Mouse (Mus musculus) forebrain, embryonic 11.5 days (tissue): ENCODE measurements around the gene Tatdn3. TPM values are rescaled to one million over a fixed set of nuclear protein-coding genes. Genes with fewer than 3 reads are reported as not detected.
"Not testable (repeated sequence)": the region's sequence is repeated elsewhere in the genome, so short reads cannot be mapped to it uniquely, and the experiment has no call there.

ENCODE experiments used
- ATAC-seq: fragments of 200-750 bp; cut with Nextera tagmentation; replicated peaks from 2 replicates; pipeline ENCODE4 v1.8.0; 2017; ENCODE audit warnings: moderate TSS enrichment; ENCODE audit not compliant: low FRiP score
- DNase-seq: peaks from one replicate; pipeline ENCODE4 v3.0.0-alpha.2; 2017; ENCODE audit warnings: low spot score
- H3K27ac ChIP-seq: fragments of 300-500 bp; sonication (generic); 2 replicates; pipeline ENCODE4 v1.5.1; 2014; ENCODE audit warnings: low read depth, low read length
- H3K27me3 ChIP-seq: fragments of 300-500 bp; sonication (generic); 2 replicates; pipeline ENCODE4 v1.6.1; 2014; ENCODE audit warnings: mild to moderate bottlenecking, low read length, mixed read lengths; ENCODE audit not compliant: control insufficient read depth, insufficient read depth
- H3K36me3 ChIP-seq: fragments of 300-500 bp; sonication (generic); 2 replicates; pipeline ENCODE4 v1.6.1; 2014; ENCODE audit warnings: mild to moderate bottlenecking, low read length, moderate library complexity, mixed read lengths; ENCODE audit not compliant: control insufficient read depth, insufficient read depth
- H3K4me1 ChIP-seq: fragments of 300-500 bp; sonication (generic); replicated peaks from 2 replicates; pipeline ENCODE4 v1.6.1; 2014; ENCODE audit warnings: low read length, mixed read lengths; ENCODE audit not compliant: control insufficient read depth, insufficient read depth
- H3K4me2 ChIP-seq: fragments of 300-500 bp; sonication (generic); 2 replicates; pipeline ENCODE4 v1.6.1; 2014; ENCODE audit warnings: low read depth, mild to moderate bottlenecking, low read length, moderate library complexity, mixed read lengths; ENCODE audit not compliant: severe bottlenecking
- H3K4me3 ChIP-seq: fragments of 300-500 bp; sonication (generic); 2 replicates; pipeline ENCODE4 v1.5.1; 2014; ENCODE audit warnings: low read depth, low read length
- H3K9ac ChIP-seq: fragments of 300-500 bp; sonication (generic); 2 replicates; pipeline ENCODE4 v1.6.1; 2014; ENCODE audit warnings: low read length
- H3K9me3 ChIP-seq: fragments of 300-500 bp; sonication (generic); 2 replicates; pipeline ENCODE4 v1.6.1; 2016; ENCODE audit warnings: low read length, mixed read lengths; ENCODE audit not compliant: control insufficient read depth
- WGBS: fragments of 180-500 bp; shearing (Covaris S2); extraction: QIAGEN DNeasy Blood & Tissue Kit; methylation state at CpG from one replicate; pipeline ENCODE4 v1.1.7; 2014; 5-methylcytosine and 5-hydroxymethylcytosine counted together
- polyA plus RNA-seq: library from polyadenylated mRNA; unstranded; fragments of >200 nt; fragmentation: Nextera tagmentation; extraction: Ambion mirVana; gene quantifications from 2 replicates; pipeline ENCODE4 v1.2.1, GENCODE M21; 2014

The Tatdn3 gene
- polyA plus RNA-seq, 1 experiment from 2014 or later, result 10.9 TPM

- no peak within 1 kb of the TSS for H3K27ac ChIP-seq
- DNase-seq (no peak), ATAC-seq (no peak)
- WGBS, result 79% methylated on average over 6 of the region's 6 CpGs
- H3K36me3 ChIP-seq, result no peaks in the 10 kb centered on the region
- H3K4me3 ChIP-seq, result no peak within 1 kb of the TSS
- no peak within 1 kb of the TSS for H3K4me2 ChIP-seq
- H3K27me3 ChIP-seq, result no peaks in the 10 kb centered on the region
- H3K9ac ChIP-seq, result no peak within 1 kb of the TSS
- no peaks in the 10 kb centered on the region for H3K9me3 ChIP-seq
- H3K4me1 ChIP-seq, result peaks cover 5% of the 10 kb centered on the region; the same call in 1 of the 2 replicates
Observed at GRCm38 (mm10) chr1:191036554-191037334, 26.0 kb downstream of the Tatdn3 start, which contains the start of gene Spata45. Gene Spata45 (plus strand): TSS chr1:191036639.

DNA sequence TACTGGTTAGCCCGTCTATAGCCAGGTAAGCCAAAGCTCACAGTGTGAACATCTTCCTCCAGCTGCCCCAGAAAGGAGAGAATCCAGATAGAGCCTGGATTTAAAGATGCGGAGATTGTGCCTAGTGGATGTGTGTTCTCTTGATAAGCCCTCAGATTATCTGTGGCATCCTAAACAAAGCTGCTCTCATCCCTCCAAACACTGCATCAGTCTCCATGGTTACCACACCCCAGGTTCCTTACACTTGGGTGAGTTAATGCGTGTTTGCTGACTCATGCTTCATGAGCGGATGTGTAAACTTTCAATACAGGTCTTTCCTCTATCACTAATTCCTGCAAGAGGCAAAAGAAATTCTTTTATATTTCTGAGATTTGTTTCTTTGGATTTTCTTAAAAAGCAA lies 27.1 kb downstream of the Tatdn3 start:
- peaks cover 5% of the 10 kb centered on the region; the same call in 1 of the 2 replicates for H3K4me1 ChIP-seq
- no peak overlapping the region for H3K9ac ChIP-seq
- H3K27ac ChIP-seq, result no peak overlapping the region
- no peak for ATAC-seq
- 24% methylated on average over 4 of the region's 4 CpGs for WGBS
- no peak overlapping the region for H3K4me3 ChIP-seq
- H3K4me2 ChIP-seq, result no peak overlapping the region
- H3K9me3 ChIP-seq, result no peaks in the 10 kb centered on the region
- H3K27me3 ChIP-seq, result no peaks in the 10 kb centered on the region
- DNase-seq, result no peak
- no peaks in the 10 kb centered on the region for H3K36me3 ChIP-seq

DNA sequence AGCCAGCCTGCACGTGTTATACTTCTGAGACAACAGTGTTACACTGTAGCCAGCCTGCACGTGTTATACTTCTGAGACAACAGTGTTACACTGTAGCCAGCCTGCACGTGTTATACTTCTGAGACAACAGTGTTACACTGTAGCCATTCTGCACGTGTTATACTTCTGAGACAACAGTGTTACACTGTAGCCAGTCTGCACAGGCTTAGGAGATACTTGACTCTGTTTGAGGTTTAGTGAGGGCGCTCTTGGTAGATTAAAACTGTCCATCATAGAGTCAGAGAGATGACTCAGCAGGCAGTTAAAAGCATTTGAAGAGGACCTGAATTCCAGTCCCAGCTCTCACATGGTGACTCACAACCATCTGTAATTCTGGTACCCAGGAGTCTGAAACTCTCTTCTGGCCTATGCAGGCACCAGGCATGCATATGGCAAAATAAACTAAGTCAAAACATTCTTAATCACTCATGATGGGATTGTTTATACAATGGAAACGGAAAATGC lies 31.8 kb downstream of the Tatdn3 start:
- H3K4me3 ChIP-seq, H3K36me3 ChIP-seq, ATAC-seq, H3K4me2 ChIP-seq, H3K27me3 ChIP-seq, H3K27ac ChIP-seq, DNase-seq, H3K9ac ChIP-seq, H3K4me1 ChIP-seq, H3K9me3 ChIP-seq: not testable (repeated sequence)
- WGBS, result 79% methylated on average over 6 of the region's 6 CpGs

GRCm38 (mm10) chr1:191030182-191030581 lies 32.5 kb downstream of the Tatdn3 start:
- H3K4me1 ChIP-seq, result no peaks in the 10 kb centered on the region; the same call in 1 of the 2 replicates
- no peaks in the 10 kb centered on the region for H3K9me3 ChIP-seq
- 73% methylated on average over 10 of the region's 10 CpGs for WGBS
- no peak overlapping the region for H3K9ac ChIP-seq
- ATAC-seq (no peak), DNase-seq (no peak)
- no peaks in the 10 kb centered on the region for H3K36me3 ChIP-seq
- no peak overlapping the region for H3K4me2 ChIP-seq
- H3K27ac ChIP-seq, result no peak overlapping the region
- H3K27me3 ChIP-seq, result no peaks in the 10 kb centered on the region
- H3K4me3 ChIP-seq, result no peak overlapping the region

GRCm38 (mm10) chr1:191026021-191026713 lies 36.6 kb downstream of the Tatdn3 start, which contains the start of gene Flvcr1:
Gene Flvcr1 (minus strand): TSS chr1:191026158.
- ATAC-seq (peak; percentile 99), DNase-seq (peak; percentile 99)
- Histone ChIP-seq H3K9me3 (no peaks in the 10 kb centered on the region), H3K4me1 (peaks cover 5% of the 10 kb centered on the region; the same call in 1 of the 2 replicates), H3K27ac (peak within 1 kb of the TSS; percentile 91), H3K4me3 (peak within 1 kb of the TSS; percentile 71), H3K9ac (peak within 1 kb of the TSS; percentile 89), H3K27me3 (no peaks in the 10 kb centered on the region), H3K4me2 (peak within 1 kb of the TSS; percentile 98), H3K36me3 (no peaks in the 10 kb centered on the region)
- WGBS, result under 1% methylated on average over 50 of the region's 50 CpGs

DNA sequence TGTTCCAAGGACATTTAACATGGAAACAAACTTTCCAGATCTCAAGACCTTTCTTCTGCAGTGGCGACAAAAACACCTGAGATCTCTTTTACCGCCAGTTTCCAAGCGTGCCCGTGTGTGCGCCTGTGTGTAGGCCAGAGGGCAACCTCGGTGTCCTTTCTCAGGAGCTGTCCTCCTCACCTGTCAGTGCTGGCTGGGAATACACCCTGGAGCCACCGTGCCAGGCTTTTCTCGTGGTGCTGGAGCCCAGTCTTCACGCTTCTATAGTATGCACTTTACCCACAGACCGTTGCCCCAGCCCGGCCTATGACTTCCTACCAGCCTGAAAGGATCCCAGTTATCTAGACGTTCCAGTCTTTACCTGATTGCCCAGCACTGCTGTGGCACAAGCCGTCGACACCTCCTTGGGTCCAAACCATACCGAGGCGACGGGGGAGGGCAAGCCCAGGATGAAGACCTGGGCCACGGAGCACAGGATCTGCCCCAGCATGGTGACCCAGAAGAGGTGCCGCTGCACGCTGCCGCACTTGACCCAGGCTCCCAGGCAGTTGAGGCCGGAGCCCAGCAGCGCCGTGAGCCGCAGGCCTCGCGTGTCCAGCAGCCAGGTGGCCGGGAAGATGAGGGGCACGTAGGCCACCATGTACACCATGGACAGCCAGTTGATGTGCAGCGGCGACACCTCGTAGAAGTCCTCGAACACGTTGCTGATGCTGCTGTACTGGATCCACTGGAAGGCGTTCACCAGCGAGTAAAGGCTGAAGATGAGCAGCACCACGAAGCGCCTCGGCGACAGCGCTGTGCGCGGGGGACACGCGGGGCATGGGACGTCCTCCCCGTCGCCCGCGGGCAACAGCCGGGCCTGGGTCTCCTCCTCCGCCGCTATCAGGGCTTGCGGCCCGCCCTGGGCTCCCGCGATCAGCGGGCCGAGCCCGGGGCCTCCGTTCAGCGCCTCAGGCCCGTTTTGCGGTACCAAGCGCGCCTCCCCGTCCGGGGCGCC lies 37.4 kb downstream of the Tatdn3 start:
- Histone ChIP-seq H3K27me3 (no peaks in the 10 kb centered on the region), H3K4me1 (peaks cover 5% of the 10 kb centered on the region; the same call in 1 of the 2 replicates), H3K4me2 (peak overlapping the region; percentile 98), H3K4me3 (peak overlapping the region; percentile 71), H3K27ac (peak overlapping the region; percentile 59), H3K9me3 (no peaks in the 10 kb centered on the region), H3K9ac (peak overlapping the region; percentile 89), H3K36me3 (no peaks in the 10 kb centered on the region)
- peak; percentile 71 for DNase-seq
- 2% methylated on average over 69 of the region's 69 CpGs for WGBS
- ATAC-seq, result peak; percentile 6

DNA sequence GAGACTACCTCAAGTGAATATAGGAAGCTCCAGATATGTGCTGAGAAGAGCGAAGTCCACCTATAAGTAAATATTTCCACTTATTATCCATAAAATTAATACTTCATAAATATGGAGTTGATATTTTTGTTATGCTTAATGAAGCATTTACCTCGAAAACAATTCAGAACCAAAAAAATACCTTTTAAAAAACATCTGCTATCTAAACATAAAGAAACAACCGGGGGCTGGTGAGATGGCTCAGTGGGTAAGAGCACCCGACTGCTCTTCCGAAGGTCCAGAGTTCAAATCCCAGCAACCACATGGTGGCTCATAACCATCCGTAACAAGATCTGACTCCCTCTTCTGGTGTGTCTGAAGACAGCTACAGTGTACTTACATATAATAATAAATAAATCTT lies 38.9 kb downstream of the Tatdn3 start:
- not testable (repeated sequence) for H3K9ac ChIP-seq, DNase-seq, H3K36me3 ChIP-seq

DNA sequence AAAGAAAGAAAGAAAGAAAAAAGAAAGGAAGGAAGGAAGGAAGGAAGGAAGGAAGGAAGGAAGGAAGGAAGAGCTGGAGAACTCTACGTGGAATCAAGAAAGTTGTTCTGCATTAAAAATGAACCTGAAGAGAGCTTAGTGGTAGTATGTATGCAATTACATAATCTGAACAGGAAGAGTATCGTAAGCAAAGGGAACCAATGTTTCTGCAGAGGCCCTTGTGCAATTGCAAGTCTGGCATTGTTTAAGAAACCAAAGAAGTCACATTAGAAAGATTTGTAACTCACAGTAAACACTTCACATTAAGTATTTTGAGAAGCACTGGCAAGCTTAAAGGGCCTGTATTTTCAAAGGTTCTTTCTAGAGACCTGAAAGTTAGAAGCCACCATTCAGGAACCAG lies 39.6 kb downstream of the Tatdn3 start:
- Histone ChIP-seq H3K9me3 (no peaks in the 10 kb centered on the region), H3K27ac (no peak overlapping the region), H3K4me3 (no peak overlapping the region), H3K27me3 (no peaks in the 10 kb centered on the region), H3K4me2 (no peak overlapping the region), H3K4me1 (peaks cover 5% of the 10 kb centered on the region; the same call in 1 of the 2 replicates), H3K36me3 (no peaks in the 10 kb centered on the region), H3K9ac (no peak overlapping the region)
- DNase-seq (no peak), ATAC-seq (no peak)
- WGBS, result 95% methylated on average over 2 of the region's 2 CpGs

More for the DNA sequence above, 38.9 kb downstream of the Tatdn3 start:
- not testable (repeated sequence) for H3K27me3 ChIP-seq, H3K4me1 ChIP-seq, H3K9me3 ChIP-seq, H3K27ac ChIP-seq, H3K4me2 ChIP-seq, H3K4me3 ChIP-seq, ATAC-seq
- 96% methylated on average over 5 of the region's 6 CpGs for WGBS
